Mouse (Mus musculus): ENCODE measurements around the gene Tln2. TPM values are rescaled to one million over a fixed set of nuclear protein-coding genes. Genes with fewer than 3 reads are reported as not detected.

Gene Tln2
- polyA plus RNA-seq, 1 experiment from 2014 or later, result 22.9 TPM

DNA sequence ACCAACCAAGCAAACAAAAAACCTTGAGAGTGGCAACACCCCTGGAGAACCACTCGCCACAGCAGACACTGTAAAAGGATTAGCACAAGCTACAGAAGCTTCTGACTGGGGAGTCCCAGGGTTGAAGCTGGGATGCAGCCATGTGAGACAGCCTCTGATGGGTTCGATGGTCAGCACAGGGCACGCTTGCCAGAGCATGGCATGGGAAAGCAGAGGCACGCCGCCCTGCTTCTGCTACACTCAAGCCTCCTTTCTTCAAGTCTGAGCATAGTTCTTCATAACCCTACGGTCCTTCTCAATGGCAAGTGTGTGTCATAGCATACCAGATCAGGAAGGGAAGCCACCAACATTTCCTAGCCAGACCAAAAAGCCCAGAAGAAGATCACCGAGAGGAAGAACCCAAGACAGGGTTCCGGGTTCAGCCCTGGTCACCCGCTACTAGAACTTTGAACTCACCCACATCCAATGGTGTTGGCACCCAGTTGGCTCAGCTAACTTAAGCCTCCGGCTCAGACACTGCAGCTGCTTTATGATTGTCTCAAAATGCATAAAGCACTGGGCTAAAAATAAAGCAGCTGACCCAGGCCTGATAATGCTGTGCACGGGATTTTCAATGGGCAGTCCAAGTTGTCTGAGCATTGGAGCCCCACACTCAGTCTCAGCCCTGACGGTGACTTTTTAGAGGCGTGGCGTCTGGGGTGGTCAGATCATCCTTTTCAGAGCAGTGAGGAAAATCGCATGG lies 131.0 kb downstream of the Tln2 start:
- no peaks in the 10 kb centered on the region for H3K4me1 ChIP-seq (replicated peaks)
- WGBS, result 86% methylated on average over 15 of the region's 15 CpGs
- H3K27ac ChIP-seq, result no peak overlapping the region
- no peaks in the 10 kb centered on the region for H3K27me3 ChIP-seq (ENCODE audit: insufficient read depth, poor library complexity, severe bottlenecking)
- no peak for DNase-seq (ENCODE audit: low spot score)
- no peak overlapping the region for H3K4me3 ChIP-seq
- no peaks in the 10 kb centered on the region for H3K36me3 ChIP-seq
- no peaks in the 10 kb centered on the region for H3K9me3 ChIP-seq

DNA sequence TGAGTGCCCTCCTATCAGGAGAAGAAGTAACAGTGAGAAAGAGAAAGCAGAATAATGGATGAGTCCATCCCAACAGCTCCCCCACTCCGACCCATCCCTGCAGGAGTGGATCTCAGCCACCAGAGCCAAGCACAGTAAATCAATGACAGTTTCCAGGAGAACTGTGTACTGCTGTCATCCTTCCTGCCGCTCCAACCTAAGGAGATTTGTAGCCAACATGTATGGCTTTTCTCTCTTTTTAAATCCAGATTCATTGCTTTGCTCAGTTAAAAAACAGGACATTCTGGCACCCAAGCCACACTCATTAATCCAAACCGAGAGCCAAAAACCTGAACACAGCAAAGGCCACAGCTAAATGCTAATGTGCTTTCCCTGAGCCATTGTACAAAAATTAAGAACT lies 133.2 kb downstream of the Tln2 start:
- no peak for DNase-seq (ENCODE audit: low spot score)
- WGBS, result 79% methylated on average over 3 of the region's 3 CpGs
- Histone ChIP-seq H3K36me3 (no peaks in the 10 kb centered on the region), H3K27ac (no peak overlapping the region), H3K4me3 (no peak overlapping the region), H3K27me3 (ENCODE audit: insufficient read depth, poor library complexity, severe bottlenecking) (no peaks in the 10 kb centered on the region), H3K9me3 (no peaks in the 10 kb centered on the region), H3K4me1 (replicated peaks) (no peaks in the 10 kb centered on the region)

DNA sequence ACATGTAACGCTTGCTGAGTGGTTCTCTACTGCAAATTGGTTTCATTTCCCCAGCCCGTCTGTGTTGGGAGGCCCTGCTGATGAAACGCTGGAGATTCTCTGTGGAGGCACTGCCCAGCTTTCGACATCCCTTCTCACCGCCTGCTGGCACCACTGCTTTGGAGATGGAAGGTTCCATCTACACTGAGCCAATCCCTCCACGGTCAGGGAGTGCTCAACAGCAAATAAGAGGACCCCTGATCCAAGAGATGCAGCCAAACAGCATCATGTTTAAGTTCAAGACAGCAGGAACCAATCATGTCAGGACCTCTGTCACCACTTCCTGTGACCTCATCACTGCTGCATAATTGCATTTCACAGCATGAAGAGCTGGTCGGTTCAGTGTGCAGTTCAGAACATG lies 135.4 kb downstream of the Tln2 start:
- WGBS, result 67% methylated on average over 7 of the region's 7 CpGs
- Histone ChIP-seq H3K27ac (no peak overlapping the region), H3K4me3 (no peak overlapping the region), H3K4me1 (replicated peaks) (no peaks in the 10 kb centered on the region), H3K36me3 (no peaks in the 10 kb centered on the region), H3K9me3 (no peaks in the 10 kb centered on the region), H3K27me3 (ENCODE audit: insufficient read depth, poor library complexity, severe bottlenecking) (no peaks in the 10 kb centered on the region)
- DNase-seq (ENCODE audit: low spot score), result peak; percentile 38

DNA sequence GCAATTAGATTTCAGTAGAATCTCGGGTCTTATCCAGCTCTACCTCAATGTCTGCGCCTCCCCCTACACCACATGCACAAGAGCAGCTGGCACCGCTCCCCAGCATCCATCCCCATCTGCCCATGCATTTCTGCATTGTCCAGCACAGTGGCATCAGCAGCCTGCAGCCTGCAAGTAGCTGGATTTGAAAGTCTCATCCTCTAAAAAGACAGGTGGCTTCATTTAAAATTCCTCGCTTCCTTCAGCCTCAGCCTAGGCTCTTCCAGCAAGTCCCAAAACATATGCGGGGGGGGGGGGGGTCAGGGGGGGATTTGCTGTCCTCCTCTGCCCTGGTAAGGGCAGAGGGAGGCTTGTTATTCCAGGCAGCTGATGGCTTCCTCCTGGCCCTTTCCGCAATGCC lies 141.4 kb downstream of the Tln2 start:
- H3K27ac ChIP-seq, result 0 out of 2 replicates have a peak overlapping the region, but pooled peaks have one; percentile 12
- peak; percentile 23 for DNase-seq (ENCODE audit: low spot score)

DNA sequence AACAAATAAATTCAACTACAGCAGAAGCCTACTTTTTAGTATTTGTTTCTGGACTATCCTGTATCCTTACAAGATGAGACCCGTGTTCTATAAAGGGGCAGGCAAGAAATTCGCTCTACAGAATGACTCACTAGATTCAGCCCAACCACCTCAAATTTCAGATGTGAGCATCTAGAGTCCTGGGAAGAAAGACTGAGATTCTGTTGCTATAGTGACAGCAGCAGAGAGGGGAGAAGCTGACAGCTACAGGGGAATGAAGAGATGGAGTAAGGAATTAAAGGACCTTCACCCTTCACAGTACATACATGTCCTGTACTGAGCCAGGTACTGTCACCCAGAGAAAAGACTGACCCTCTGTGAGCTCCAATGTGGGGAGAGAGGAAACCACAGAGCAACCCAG lies 148.8 kb downstream of the Tln2 start:
- no peaks in the 10 kb centered on the region for H3K4me1 ChIP-seq (replicated peaks)
- 82% methylated on average over 2 of the region's 2 CpGs for WGBS
- no peaks in the 10 kb centered on the region for H3K36me3 ChIP-seq
- DNase-seq (ENCODE audit: low spot score), result no peak
- no peak overlapping the region for H3K4me3 ChIP-seq
- 0 out of 2 replicates have a peak, but pooled peaks cover 3% of the 10 kb centered on the region for H3K9me3 ChIP-seq
- H3K27me3 ChIP-seq (ENCODE audit: insufficient read depth, poor library complexity, severe bottlenecking), result no peaks in the 10 kb centered on the region
- H3K27ac ChIP-seq, result no peak overlapping the region

More for the DNA sequence above, 141.4 kb downstream of the Tln2 start:
- Histone ChIP-seq H3K36me3 (no peaks in the 10 kb centered on the region), H3K4me3 (no peak overlapping the region), H3K4me1 (replicated peaks) (peaks cover 15% of the 10 kb centered on the region; the same call in 1 of the 2 replicates), H3K9me3 (0 out of 2 replicates have a peak, but pooled peaks cover 3% of the 10 kb centered on the region), H3K27me3 (ENCODE audit: insufficient read depth, poor library complexity, severe bottlenecking) (no peaks in the 10 kb centered on the region)
- 70% methylated on average over 6 of the region's 6 CpGs for WGBS

DNA sequence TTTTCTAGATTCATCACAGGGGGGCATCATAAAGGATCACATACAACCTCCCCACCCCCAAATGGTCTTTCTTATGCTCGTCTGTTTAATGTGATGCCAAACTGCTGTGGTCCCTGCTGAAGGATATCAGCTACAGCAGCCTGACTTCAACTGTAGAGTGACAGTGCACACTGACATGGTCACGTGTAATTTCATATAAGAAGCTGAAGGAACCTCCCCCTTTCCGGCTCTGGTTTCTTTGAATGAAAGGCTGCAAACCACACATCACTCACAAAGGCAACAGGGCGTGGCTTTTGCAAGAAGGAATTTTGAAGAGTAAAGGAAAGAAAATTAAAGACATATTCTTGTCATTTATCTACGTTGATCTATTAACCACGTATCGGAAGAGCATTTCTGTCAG lies 154.8 kb downstream of the Tln2 start:
- Histone ChIP-seq H3K27ac (no peak overlapping the region), H3K36me3 (no peaks in the 10 kb centered on the region), H3K27me3 (ENCODE audit: insufficient read depth, poor library complexity, severe bottlenecking) (no peaks in the 10 kb centered on the region), H3K4me1 (replicated peaks) (no peaks in the 10 kb centered on the region), H3K4me3 (no peak overlapping the region), H3K9me3 (no peaks in the 10 kb centered on the region)
- no peak for DNase-seq (ENCODE audit: low spot score)
- WGBS, result 81% methylated on average over 7 of the region's 7 CpGs

DNA sequence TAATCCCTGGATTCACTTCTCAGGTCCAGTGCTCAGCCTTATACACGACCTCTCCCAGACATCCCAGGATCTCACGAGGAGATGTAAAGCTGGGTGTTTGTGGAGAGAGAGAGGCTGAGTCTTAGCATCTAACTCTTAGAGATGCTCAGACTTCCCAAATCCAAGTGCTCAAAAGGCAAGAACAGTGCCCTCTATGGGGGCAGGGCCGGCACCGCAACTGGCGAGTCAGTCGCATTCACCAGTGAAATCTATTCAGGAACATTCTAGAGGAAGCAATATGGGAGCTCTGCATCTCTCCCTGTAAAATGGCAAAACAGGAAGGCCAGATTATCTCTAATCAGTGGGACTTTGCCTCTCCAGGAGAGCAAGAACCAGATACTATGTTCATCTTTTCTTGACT lies 159.9 kb downstream of the Tln2 start:
- no peaks in the 10 kb centered on the region; the same call in 1 of the 2 replicates for H3K36me3 ChIP-seq
- no peak for DNase-seq (ENCODE audit: low spot score)
- no peak overlapping the region for H3K4me3 ChIP-seq
- 86% methylated on average over 6 of the region's 6 CpGs for WGBS
- no peak overlapping the region for H3K27ac ChIP-seq
- H3K9me3 ChIP-seq, result no peaks in the 10 kb centered on the region
- no peaks in the 10 kb centered on the region for H3K27me3 ChIP-seq (ENCODE audit: insufficient read depth, poor library complexity, severe bottlenecking)
- no peaks in the 10 kb centered on the region for H3K4me1 ChIP-seq (replicated peaks)

DNA sequence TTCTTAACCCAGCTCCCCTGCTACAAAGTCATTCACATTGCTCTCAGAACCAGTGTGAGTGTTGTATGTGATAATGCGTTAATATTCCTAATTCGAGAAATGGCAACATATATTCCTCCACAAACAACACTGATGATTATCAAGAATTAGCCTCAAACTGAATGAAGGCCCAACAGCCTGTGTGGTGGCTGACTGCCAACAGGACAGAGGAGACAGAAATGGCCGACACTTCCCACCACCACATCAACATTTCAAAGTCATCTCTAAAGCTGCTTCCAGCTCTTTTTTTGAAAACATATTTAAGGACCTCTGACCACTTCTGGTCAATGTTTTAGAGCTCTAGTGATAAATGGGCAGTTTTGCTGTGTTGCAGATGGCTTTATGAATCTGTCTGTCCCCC lies 161.7 kb downstream of the Tln2 start:
- WGBS, result 92% methylated on average over 3 of the region's 3 CpGs
- Histone ChIP-seq H3K36me3 (no peaks in the 10 kb centered on the region; the same call in 1 of the 2 replicates), H3K27me3 (ENCODE audit: insufficient read depth, poor library complexity, severe bottlenecking) (no peaks in the 10 kb centered on the region), H3K4me1 (replicated peaks) (no peaks in the 10 kb centered on the region), H3K9me3 (no peaks in the 10 kb centered on the region), H3K4me3 (no peak overlapping the region), H3K27ac (no peak overlapping the region)
- DNase-seq (ENCODE audit: low spot score), result no peak

DNA sequence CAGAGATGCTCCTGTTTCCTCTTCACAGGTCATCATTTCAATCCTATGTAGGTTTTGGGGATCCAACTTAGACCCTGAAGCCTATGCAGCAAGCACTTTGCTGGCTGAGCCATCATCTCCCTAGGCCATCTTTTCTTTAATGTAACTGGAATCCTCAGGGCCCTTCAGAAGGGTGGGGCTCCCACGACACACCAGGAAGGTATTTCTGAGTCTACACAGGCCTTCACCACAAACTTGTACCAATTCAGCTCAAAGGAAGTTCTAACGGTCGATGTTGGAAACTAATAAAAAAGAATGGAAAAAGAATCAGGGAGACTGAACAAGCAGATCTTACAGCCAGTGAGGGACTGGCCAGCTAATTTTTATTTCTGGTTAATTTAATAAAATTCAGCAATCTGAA lies 163.1 kb downstream of the Tln2 start:
- DNase-seq (ENCODE audit: low spot score), result no peak
- 94% methylated on average over 3 of the region's 3 CpGs for WGBS
- Histone ChIP-seq H3K4me1 (replicated peaks) (no peaks in the 10 kb centered on the region), H3K27ac (no peak overlapping the region), H3K36me3 (no peaks in the 10 kb centered on the region; the same call in 1 of the 2 replicates), H3K27me3 (ENCODE audit: insufficient read depth, poor library complexity, severe bottlenecking) (no peaks in the 10 kb centered on the region), H3K9me3 (no peaks in the 10 kb centered on the region), H3K4me3 (no peak overlapping the region)

DNA sequence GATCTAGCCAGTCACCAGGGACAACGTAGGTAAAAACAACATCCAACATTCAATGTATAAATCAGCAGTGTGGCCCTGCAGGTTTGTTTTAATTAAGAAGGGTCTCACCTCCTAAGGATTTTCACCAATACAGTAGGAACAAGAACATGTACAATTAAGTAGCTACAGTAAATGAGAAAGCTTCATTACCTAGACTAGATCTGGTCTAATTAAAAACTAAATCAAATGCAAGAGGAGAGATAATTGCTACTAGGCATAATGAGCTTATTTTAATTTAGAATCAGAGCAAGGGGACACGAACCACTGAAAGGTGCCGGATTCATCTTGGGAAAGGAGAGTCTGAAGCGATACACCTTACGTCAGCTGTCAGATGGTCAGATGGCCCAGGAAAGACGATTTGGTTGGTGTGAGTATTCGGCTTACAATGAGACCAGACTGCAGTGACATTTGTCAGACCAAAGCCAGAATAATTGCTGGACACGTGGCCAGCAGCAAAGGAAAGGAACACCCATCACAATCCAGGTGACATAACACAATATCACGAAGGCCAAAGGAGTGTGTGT lies 175.4 kb downstream of the Tln2 start:
- WGBS, result 92% methylated on average over 9 of the region's 9 CpGs
- Histone ChIP-seq H3K9me3 (no peaks in the 10 kb centered on the region), H3K27ac (no peak overlapping the region), H3K4me3 (no peak overlapping the region), H3K36me3 (no peaks in the 10 kb centered on the region), H3K4me1 (replicated peaks) (0 out of 2 replicates have a peak, but pooled peaks cover 3% of the 10 kb centered on the region), H3K27me3 (ENCODE audit: insufficient read depth, poor library complexity, severe bottlenecking) (no peaks in the 10 kb centered on the region)
- DNase-seq (ENCODE audit: low spot score), result no peak

DNA sequence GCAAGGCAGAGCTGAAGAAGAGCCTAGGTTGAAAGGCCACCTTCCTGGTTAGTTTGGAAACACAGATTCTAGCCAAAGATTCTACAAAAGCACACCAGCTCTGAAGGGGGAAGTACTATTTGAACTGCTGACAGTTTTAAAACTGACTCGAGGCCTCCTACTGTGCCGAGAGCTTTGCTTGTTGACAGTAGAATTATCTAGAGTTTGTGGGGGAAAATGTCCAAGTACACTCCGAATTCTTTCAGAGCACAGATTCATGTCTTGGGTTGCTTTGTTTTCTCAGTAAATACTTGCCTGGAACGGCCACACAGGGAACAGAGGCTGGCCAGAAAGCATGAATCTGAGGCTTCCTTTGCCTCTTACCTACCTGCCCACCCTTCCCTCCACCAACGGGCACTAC lies 179.4 kb downstream of the Tln2 start:
- no peak for DNase-seq (ENCODE audit: low spot score)
- no peak overlapping the region for H3K27ac ChIP-seq

DNA sequence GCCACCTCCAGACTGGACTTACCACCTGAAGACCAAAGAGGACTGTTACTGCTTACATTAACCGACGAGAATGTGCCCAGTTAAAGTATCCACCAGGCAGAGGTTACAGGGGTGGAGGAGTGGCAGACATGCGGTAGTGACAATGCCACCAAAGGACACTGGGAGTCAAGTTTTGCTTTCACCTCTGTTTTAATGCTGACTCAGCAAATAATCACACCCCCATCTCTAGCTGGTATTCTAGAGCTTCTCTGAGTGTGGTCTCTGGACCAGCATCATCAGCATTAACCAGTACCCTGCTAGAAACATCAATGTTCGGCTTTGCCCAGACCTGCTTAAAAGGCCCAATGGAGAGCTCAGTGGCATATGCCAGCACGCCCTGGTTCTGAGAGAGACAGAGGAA lies 180.7 kb downstream of the Tln2 start:
- Histone ChIP-seq H3K9me3 (no peaks in the 10 kb centered on the region), H3K4me1 (replicated peaks) (no peaks in the 10 kb centered on the region), H3K4me3 (no peak overlapping the region), H3K36me3 (no peaks in the 10 kb centered on the region), H3K27me3 (ENCODE audit: insufficient read depth, poor library complexity, severe bottlenecking) (no peaks in the 10 kb centered on the region), H3K27ac (no peak overlapping the region)
- 89% methylated on average over 5 of the region's 5 CpGs for WGBS
- DNase-seq (ENCODE audit: low spot score), result no peak

More for the DNA sequence above, 179.4 kb downstream of the Tln2 start:
- no peaks in the 10 kb centered on the region for H3K27me3 ChIP-seq (ENCODE audit: insufficient read depth, poor library complexity, severe bottlenecking)
- no peaks in the 10 kb centered on the region for H3K9me3 ChIP-seq
- 67% methylated on average over 5 of the region's 5 CpGs for whole genome bisulfite sequencing
- H3K36me3 ChIP-seq, result no peaks in the 10 kb centered on the region
- no peak overlapping the region for H3K4me3 ChIP-seq
- no peaks in the 10 kb centered on the region for H3K4me1 ChIP-seq (replicated peaks)

DNA sequence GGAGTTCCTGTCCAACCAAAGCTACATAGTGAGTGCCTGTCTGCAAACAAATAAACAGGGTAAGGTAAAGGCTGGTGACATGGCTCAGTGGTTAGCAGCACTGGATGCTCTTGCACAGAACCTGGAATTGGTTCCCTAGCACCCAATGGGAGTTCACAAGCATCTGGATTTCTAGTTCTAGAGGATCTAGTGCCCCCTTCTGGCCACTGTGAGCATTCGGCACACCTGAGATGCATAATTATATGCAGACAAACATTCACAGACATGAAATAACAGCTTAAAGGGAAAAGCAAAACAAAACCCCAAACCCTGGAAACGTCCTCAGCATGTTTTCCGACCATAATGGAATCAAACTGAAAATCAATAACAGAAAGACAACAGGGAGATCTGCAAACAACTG lies 191.4 kb downstream of the Tln2 start:
- WGBS, result 93% methylated on average over 3 of the region's 3 CpGs
- H3K4me3 ChIP-seq, result no peak overlapping the region
- H3K27ac ChIP-seq, result no peak overlapping the region
- no peak for DNase-seq (ENCODE audit: low spot score)
- no peaks in the 10 kb centered on the region for H3K27me3 ChIP-seq (ENCODE audit: insufficient read depth, poor library complexity, severe bottlenecking)
- no peaks in the 10 kb centered on the region for H3K4me1 ChIP-seq (replicated peaks)
- peaks cover 16% of the 10 kb centered on the region for H3K36me3 ChIP-seq
- no peaks in the 10 kb centered on the region for H3K9me3 ChIP-seq
